Mouse (Mus musculus): ENCODE results near the gene Rbbp4. TPM values are rescaled to one million over a fixed set of nuclear protein-coding genes. Genes with fewer than 3 reads are reported as not detected.
A peak's percentile ranks its signal among the peaks of the same experiment; 100 is the strongest.

Rbbp4 gene
- polyA plus RNA-seq, 1 experiment, result 16.6 TPM

GRCm38 (mm10) chr4:129289671-129290070, 45.5 kb downstream of the Rbbp4 start:
- no peak for DNase-seq (ENCODE audit: low read depth in 1 of 2, low spot score in 2 of 2)
- WGBS, result 90% methylated on average over 8 of the region's 8 CpGs
- no peak overlapping the region for H3K27ac ChIP-seq (ENCODE audit: insufficient read depth, low read length)
- H3K36me3 ChIP-seq (ENCODE audit: control insufficient read depth, insufficient read depth, low read length), result no peaks in the 10 kb centered on the region
- H3K4me3 ChIP-seq (ENCODE audit: extremely low read depth, insufficient read depth, insufficient read length), result no peak overlapping the region
- TF ChIP-seq CTCF (IDR thresholded peaks at IDR 0.05; ENCODE audit: extremely low read depth, insufficient read depth, insufficient read length, insufficient replicate concordance) (no peak), POLR2A (IDR thresholded peaks at IDR 0.05; ENCODE audit: low read depth, low read length) (no peak)
- peaks cover 9% of the 10 kb centered on the region for H3K27me3 ChIP-seq (ENCODE audit: control insufficient read depth, insufficient read depth, low read length)
- peaks cover 6% of the 10 kb centered on the region for H3K4me1 ChIP-seq (ENCODE audit: control insufficient read depth, insufficient read depth, insufficient read length)

GRCm38 (mm10) chr4:129288067-129288466, 47.1 kb downstream of the Rbbp4 start:
- Histone ChIP-seq H3K4me1 (ENCODE audit: control insufficient read depth, insufficient read depth, insufficient read length) (peaks cover 6% of the 10 kb centered on the region), H3K36me3 (ENCODE audit: control insufficient read depth, insufficient read depth, low read length) (no peaks in the 10 kb centered on the region), H3K27ac (ENCODE audit: insufficient read depth, low read length) (no peak overlapping the region), H3K4me3 (ENCODE audit: extremely low read depth, insufficient read depth, insufficient read length) (no peak overlapping the region), H3K27me3 (ENCODE audit: control insufficient read depth, insufficient read depth, low read length) (peaks cover 9% of the 10 kb centered on the region)
- no peak for DNase-seq (ENCODE audit: low read depth in 1 of 2, low spot score in 2 of 2)
- WGBS, result 54% methylated on average over 3 of the region's 3 CpGs
- TF ChIP-seq POLR2A (IDR thresholded peaks at IDR 0.05; ENCODE audit: low read depth, low read length), result no peak
- TF ChIP-seq CTCF (IDR thresholded peaks at IDR 0.05; ENCODE audit: extremely low read depth, insufficient read depth, insufficient read length, insufficient replicate concordance), result no peak

- TF ChIP-seq POLR2A (IDR thresholded peaks at IDR 0.05; ENCODE audit: low read depth, low read length) (no peak), CTCF (IDR thresholded peaks at IDR 0.05; ENCODE audit: extremely low read depth, insufficient read depth, insufficient read length, insufficient replicate concordance) (no peak)
- no peaks in the 10 kb centered on the region for H3K36me3 ChIP-seq (ENCODE audit: control insufficient read depth, insufficient read depth, low read length)
- peak within 1 kb of the TSS; percentile 40 for H3K4me3 ChIP-seq (ENCODE audit: extremely low read depth, insufficient read depth, insufficient read length)
- WGBS, result 3% methylated on average over 50 of the region's 53 CpGs
- peaks cover 6% of the 10 kb centered on the region for H3K4me1 ChIP-seq (ENCODE audit: control insufficient read depth, insufficient read depth, insufficient read length)
- no peak within 1 kb of the TSS for H3K27ac ChIP-seq (ENCODE audit: insufficient read depth, low read length)
- H3K27me3 ChIP-seq (ENCODE audit: control insufficient read depth, insufficient read depth, low read length), result peaks cover 9% of the 10 kb centered on the region
- no peak for DNase-seq (ENCODE audit: low read depth in 1 of 2, low spot score in 2 of 2)
These were observed 47.6 kb downstream of the Rbbp4 start, which contains the start of gene Sync for GRCm38 (mm10) chr4:129287472-129287981. Sync (plus strand) TSS chr4:129287617.

GRCm38 (mm10) chr4:129286683-129287471, 48.3 kb downstream of the Rbbp4 start:
- TF ChIP-seq CTCF (IDR thresholded peaks at IDR 0.05; ENCODE audit: extremely low read depth, insufficient read depth, insufficient read length, insufficient replicate concordance) (no peak), POLR2A (IDR thresholded peaks at IDR 0.05; ENCODE audit: low read depth, low read length) (no peak)
- Histone ChIP-seq H3K4me3 (ENCODE audit: extremely low read depth, insufficient read depth, insufficient read length) (peak overlapping the region; percentile 40), H3K36me3 (ENCODE audit: control insufficient read depth, insufficient read depth, low read length) (no peaks in the 10 kb centered on the region), H3K4me1 (ENCODE audit: control insufficient read depth, insufficient read depth, insufficient read length) (peaks cover 6% of the 10 kb centered on the region), H3K27ac (ENCODE audit: insufficient read depth, low read length) (no peak overlapping the region), H3K27me3 (ENCODE audit: control insufficient read depth, insufficient read depth, low read length) (peaks cover 9% of the 10 kb centered on the region)
- WGBS, result 5% methylated on average over 28 of the region's 28 CpGs
- no peak for DNase-seq (ENCODE audit: low read depth in 1 of 2, low spot score in 2 of 2)

GRCm38 (mm10) chr4:129286001-129286682, 49.0 kb downstream of the Rbbp4 start:
- Histone ChIP-seq H3K4me3 (ENCODE audit: extremely low read depth, insufficient read depth, insufficient read length) (no peak overlapping the region), H3K27ac (ENCODE audit: insufficient read depth, low read length) (no peak overlapping the region), H3K36me3 (ENCODE audit: control insufficient read depth, insufficient read depth, low read length) (no peaks in the 10 kb centered on the region), H3K27me3 (ENCODE audit: control insufficient read depth, insufficient read depth, low read length) (peaks cover 9% of the 10 kb centered on the region), H3K4me1 (ENCODE audit: control insufficient read depth, insufficient read depth, insufficient read length) (peaks cover 6% of the 10 kb centered on the region)
- WGBS, result 34% methylated on average over 5 of the region's 5 CpGs
- no peak for DNase-seq (ENCODE audit: low read depth in 1 of 2, low spot score in 2 of 2)
- TF ChIP-seq CTCF (IDR thresholded peaks at IDR 0.05; ENCODE audit: extremely low read depth, insufficient read depth, insufficient read length, insufficient replicate concordance) (no peak), POLR2A (IDR thresholded peaks at IDR 0.05; ENCODE audit: low read depth, low read length) (no peak)

- TF ChIP-seq CTCF (IDR thresholded peaks at IDR 0.05; ENCODE audit: extremely low read depth, insufficient read depth, insufficient read length, insufficient replicate concordance) (no peak), POLR2A (IDR thresholded peaks at IDR 0.05; ENCODE audit: low read depth, low read length) (no peak)
- WGBS, result 83% methylated on average over 2 of the region's 2 CpGs
These were observed 50.5 kb downstream of the Rbbp4 start for GRCm38 (mm10) chr4:129284685-129285084.

More at GRCm38 (mm10) chr4:129284685-129285084, 50.5 kb downstream of the Rbbp4 start:
- peaks cover 6% of the 10 kb centered on the region for H3K4me1 ChIP-seq (ENCODE audit: control insufficient read depth, insufficient read depth, insufficient read length)
- no peak overlapping the region for H3K27ac ChIP-seq (ENCODE audit: insufficient read depth, low read length)
- no peak for DNase-seq (ENCODE audit: low read depth in 1 of 2, low spot score in 2 of 2)
- no peaks in the 10 kb centered on the region for H3K36me3 ChIP-seq (ENCODE audit: control insufficient read depth, insufficient read depth, low read length)
- H3K4me3 ChIP-seq (ENCODE audit: extremely low read depth, insufficient read depth, insufficient read length), result no peak overlapping the region
- peaks cover 9% of the 10 kb centered on the region for H3K27me3 ChIP-seq (ENCODE audit: control insufficient read depth, insufficient read depth, low read length)
